Mouse (Mus musculus) heart, embryonic 10.5 days (tissue): Measurements from ENCODE around the gene Dct. TPM values are rescaled to one million over a fixed set of nuclear protein-coding genes. Genes with fewer than 3 reads are reported as not detected.

Experiments used
- DNase-seq: peaks from one replicate; pipeline ENCODE4 v3.0.0-alpha.2; 2017; ENCODE audit warnings: low spot score
- H3K27ac ChIP-seq: fragments of 300-500 bp; sonication (generic); 2 replicates; pipeline ENCODE4 v1.5.1; 2016; ENCODE audit warnings: mild to moderate bottlenecking
- H3K27me3 ChIP-seq: fragments of 300-500 bp; sonication (generic); 2 replicates; pipeline ENCODE4 v1.6.1; 2016; ENCODE audit warnings: mild to moderate bottlenecking; ENCODE audit not compliant: poor library complexity, insufficient read depth, severe bottlenecking
- H3K36me3 ChIP-seq: fragments of 300-500 bp; sonication (generic); 2 replicates; pipeline ENCODE4 v1.6.1; 2016; ENCODE audit warnings: mild to moderate bottlenecking, moderate library complexity
- H3K4me1 ChIP-seq: fragments of 300-500 bp; sonication (generic); 2 replicates; pipeline ENCODE4 v1.6.1; 2016; ENCODE audit warnings: mild to moderate bottlenecking
- H3K4me3 ChIP-seq: fragments of 300-500 bp; sonication (generic); 2 replicates; pipeline ENCODE4 v1.5.1; 2016; ENCODE audit warnings: mild to moderate bottlenecking, moderate library complexity
- H3K9me3 ChIP-seq: fragments of 300-500 bp; sonication (generic); 2 replicates; pipeline ENCODE4 v1.6.1; 2016; ENCODE audit warnings: mild to moderate bottlenecking, moderate library complexity
- WGBS: fragments of 180-500 bp; shearing (Covaris S2); methylation state at CpG from one replicate; pipeline ENCODE4 v1.1.7; 2016; 5-methylcytosine and 5-hydroxymethylcytosine counted together
- polyA plus RNA-seq: library from polyadenylated mRNA; unstranded; fragments of >200 nt; fragmentation: Nextera tagmentation; extraction: Ambion mirVana; gene quantifications from 2 replicates; pipeline ENCODE4 v1.2.1, GENCODE M21; 2016

The Dct gene
- 0.80 and 1.0 TPM in 2 replicates for polyA plus RNA-seq

DNA sequence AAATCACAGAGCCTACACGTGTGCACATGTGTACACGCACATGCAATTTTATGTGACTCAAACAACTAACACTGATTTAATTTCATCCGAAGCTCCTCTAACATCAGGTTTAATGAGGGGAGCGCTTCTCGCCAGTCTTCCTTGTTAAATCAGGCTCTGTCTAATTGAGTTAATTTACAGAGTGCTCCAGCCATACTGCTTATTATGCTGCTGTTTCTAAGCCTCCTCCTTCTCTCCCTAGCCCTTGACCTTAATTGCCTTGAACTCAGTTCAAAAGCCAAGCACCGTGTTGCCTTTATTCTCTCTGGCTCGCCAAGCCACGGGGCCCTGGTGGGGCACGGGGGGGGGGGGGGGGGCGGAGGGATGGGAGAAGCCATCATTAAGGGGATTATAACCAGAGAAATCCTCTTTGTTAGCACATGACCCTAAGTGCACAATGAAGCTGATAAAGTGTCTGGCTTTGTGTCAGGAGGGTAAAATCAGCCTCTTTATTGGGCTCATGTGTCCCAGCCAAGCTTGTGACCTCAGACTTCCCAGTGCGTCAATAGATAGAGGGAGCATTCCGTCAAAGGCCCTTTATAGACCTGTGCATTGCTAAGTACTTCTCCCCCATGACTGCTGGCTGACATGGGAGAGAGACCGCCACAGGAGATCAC lies at the start of gene Dct:
Gene Dct, minus strand, starts transcription at position 270 of the 656 bp plus-strand sequence.
- no peak for DNase-seq
- Histone ChIP-seq H3K27me3 (peaks cover 58% of the 10 kb centered on the region), H3K9me3 (no peaks in the 10 kb centered on the region), H3K36me3 (no peaks in the 10 kb centered on the region), H3K27ac (no peak within 1 kb of the TSS), H3K4me1 (no peaks in the 10 kb centered on the region), H3K4me3 (no peak within 1 kb of the TSS)
- 67% methylated on average over 13 of the region's 13 CpGs for WGBS

DNA sequence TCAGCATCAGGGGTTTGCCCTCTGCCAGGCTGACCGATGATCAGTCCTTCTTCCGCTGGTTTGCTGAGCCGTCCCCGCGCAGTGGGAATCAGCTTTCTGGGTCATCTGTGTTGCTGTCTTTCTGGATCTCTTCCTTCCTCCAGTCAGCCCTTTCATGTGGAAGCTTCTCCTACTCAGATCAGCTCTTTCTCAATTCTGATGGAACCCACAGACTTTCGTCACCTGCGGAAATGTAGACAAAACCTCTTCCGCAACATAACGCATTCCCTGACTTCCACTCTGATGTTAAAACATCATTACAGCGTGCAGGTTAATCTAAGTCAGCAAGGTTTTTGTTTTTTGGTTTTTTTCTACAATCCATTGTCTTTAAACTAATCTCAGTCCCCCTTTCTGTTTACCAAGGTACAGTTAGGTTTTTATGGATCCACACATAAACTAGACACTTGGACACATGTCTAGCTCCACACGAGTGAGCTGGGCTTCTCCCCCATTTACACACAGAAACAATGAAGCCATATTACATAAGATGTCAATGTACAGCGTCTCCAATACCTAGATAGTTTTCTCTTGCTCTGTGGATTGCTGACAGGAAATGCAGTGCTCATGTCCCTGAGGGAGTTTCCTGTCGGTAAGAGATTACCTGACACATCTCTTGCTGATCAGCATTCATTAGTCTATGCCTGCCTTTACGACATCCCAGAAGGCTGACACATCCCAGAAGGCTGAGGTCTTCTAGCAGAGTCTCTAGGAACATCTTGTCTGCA lies 49.4 kb upstream of the Dct start:
- Histone ChIP-seq H3K4me3 (no peak overlapping the region), H3K9me3 (no peaks in the 10 kb centered on the region), H3K36me3 (no peaks in the 10 kb centered on the region), H3K27me3 (no peaks in the 10 kb centered on the region), H3K27ac (no peak overlapping the region), H3K4me1 (no peaks in the 10 kb centered on the region)
- DNase-seq: no peak
- WGBS: 72% methylated on average over 14 of the region's 14 CpGs

- Histone ChIP-seq H3K27ac (no peak overlapping the region), H3K36me3 (no peaks in the 10 kb centered on the region), H3K27me3 (no peaks in the 10 kb centered on the region; the same call in 1 of the 2 replicates), H3K4me1 (no peaks in the 10 kb centered on the region), H3K9me3 (no peaks in the 10 kb centered on the region), H3K4me3 (no peak overlapping the region)
- DNase-seq: no peak
- 71% methylated on average over 2 of the region's 2 CpGs for WGBS
Measured at GRCm38 (mm10) chr14:118098265-118098664, 46.2 kb upstream of the Dct start.

DNA sequence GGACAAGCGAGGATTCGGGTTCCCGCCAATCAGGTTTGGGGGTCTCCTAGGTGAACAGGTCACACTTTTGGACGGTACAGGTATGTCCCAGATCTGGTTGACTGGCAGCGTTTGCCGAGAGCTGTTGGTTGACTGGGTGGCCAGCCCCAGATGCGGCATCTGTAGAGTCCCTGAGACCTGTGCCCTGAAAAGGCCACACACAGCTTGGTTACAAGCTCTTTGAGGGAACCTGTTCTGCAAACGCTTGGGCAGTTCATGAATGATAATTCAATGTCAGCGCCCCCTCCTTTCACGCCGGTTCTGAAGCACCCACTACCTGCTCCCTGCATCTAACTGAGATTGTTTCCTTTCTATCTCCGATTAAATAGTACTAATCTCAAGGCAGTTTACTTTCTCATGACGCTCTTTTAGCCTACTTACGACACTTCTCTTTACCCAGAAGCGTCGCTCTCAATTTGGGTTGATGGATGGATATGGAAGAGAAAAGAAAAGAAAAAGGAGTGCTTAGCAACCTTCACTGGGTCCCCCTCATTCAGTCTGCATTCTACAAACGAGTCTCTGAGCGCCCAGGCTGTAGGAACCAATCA lies 37.9 kb upstream of the Dct start:
- H3K36me3 ChIP-seq: no peaks in the 10 kb centered on the region
- H3K4me3 ChIP-seq: peak overlapping the region; percentile 83
- under 1% methylated on average over 18 of the region's 18 CpGs for WGBS
- H3K27ac ChIP-seq: peak overlapping the region; percentile 86
- H3K9me3 ChIP-seq: no peaks in the 10 kb centered on the region
- peak; percentile 86 for DNase-seq
- H3K4me1 ChIP-seq: peaks cover 3% of the 10 kb centered on the region; the same call in 1 of the 2 replicates
- peaks cover 17% of the 10 kb centered on the region; the same call in 1 of the 2 replicates for H3K27me3 ChIP-seq

DNA sequence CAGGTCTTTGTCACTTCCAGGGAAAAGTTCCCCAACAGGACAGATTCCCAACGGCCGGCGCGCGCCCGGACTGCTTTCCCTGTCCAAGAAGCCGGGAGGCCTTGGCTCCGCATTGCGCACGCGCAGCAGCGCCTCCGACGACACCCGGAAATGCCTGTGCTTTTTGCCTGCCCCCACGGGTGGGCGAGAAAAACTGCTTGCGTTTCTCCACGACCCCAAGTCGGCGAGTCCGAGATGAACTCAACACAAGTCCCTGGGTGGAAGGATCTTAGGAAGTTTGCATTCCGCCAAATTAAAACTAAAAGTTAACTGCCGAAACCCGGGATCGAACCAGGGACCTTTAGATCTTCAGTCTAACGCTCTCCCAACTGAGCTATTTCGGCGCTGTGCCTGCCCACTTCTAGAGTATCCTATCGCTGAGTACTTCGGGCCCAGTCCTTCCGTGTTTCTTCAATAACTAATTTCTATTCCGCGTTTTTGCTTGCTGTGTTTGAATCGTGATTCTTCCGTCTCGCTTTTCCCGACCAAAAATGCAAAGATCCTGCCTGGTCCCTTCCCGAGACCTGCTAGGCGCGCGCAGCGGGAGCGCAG lies 37.3 kb upstream of the Dct start:
- peaks cover 3% of the 10 kb centered on the region; the same call in 1 of the 2 replicates for H3K4me1 ChIP-seq
- WGBS: under 1% methylated on average over 44 of the region's 44 CpGs
- DNase-seq: peak; percentile 95
- H3K27me3 ChIP-seq: peaks cover 17% of the 10 kb centered on the region; the same call in 1 of the 2 replicates
- peak overlapping the region; percentile 83 for H3K4me3 ChIP-seq
- H3K36me3 ChIP-seq: no peaks in the 10 kb centered on the region
- no peaks in the 10 kb centered on the region for H3K9me3 ChIP-seq
- peak overlapping the region; percentile 86 for H3K27ac ChIP-seq

GRCm38 (mm10) chr14:118088437-118089207 lies 36.6 kb upstream of the Dct start:
- Histone ChIP-seq H3K9me3 (no peaks in the 10 kb centered on the region), H3K27me3 (peaks cover 18% of the 10 kb centered on the region; the same call in 1 of the 2 replicates), H3K4me3 (peak overlapping the region; percentile 83), H3K4me1 (peaks cover 3% of the 10 kb centered on the region; the same call in 1 of the 2 replicates), H3K36me3 (no peaks in the 10 kb centered on the region), H3K27ac (peak overlapping the region; percentile 86)
- 17% methylated on average over 22 of the region's 22 CpGs for WGBS
- no peak for DNase-seq

- no peak for DNase-seq
- no peaks in the 10 kb centered on the region for H3K36me3 ChIP-seq
- H3K4me3 ChIP-seq: no peak overlapping the region
- H3K27ac ChIP-seq: no peak overlapping the region
- peaks cover 26% of the 10 kb centered on the region; the same call in 1 of the 2 replicates for H3K27me3 ChIP-seq
- H3K4me1 ChIP-seq: peaks cover 3% of the 10 kb centered on the region; the same call in 1 of the 2 replicates
- 38% methylated on average over 5 of the region's 5 CpGs for WGBS
- no peaks in the 10 kb centered on the region for H3K9me3 ChIP-seq
Measured at GRCm38 (mm10) chr14:118086271-118087035, 34.4 kb upstream of the Dct start.

GRCm38 (mm10) chr14:118083851-118084250 lies 31.8 kb upstream of the Dct start:
- Histone ChIP-seq H3K36me3 (no peaks in the 10 kb centered on the region), H3K27me3 (peaks cover 30% of the 10 kb centered on the region; the same call in 1 of the 2 replicates), H3K4me1 (peaks cover 3% of the 10 kb centered on the region; the same call in 1 of the 2 replicates), H3K27ac (no peak overlapping the region), H3K9me3 (no peaks in the 10 kb centered on the region), H3K4me3 (no peak overlapping the region)
- no peak for DNase-seq
- WGBS: 76% methylated on average over 6 of the region's 6 CpGs

GRCm38 (mm10) chr14:118080606-118081005 lies 28.6 kb upstream of the Dct start:
- Histone ChIP-seq H3K27me3 (peaks cover 17% of the 10 kb centered on the region; the same call in 1 of the 2 replicates), H3K36me3 (no peaks in the 10 kb centered on the region), H3K4me1 (no peaks in the 10 kb centered on the region), H3K27ac (no peak overlapping the region), H3K4me3 (no peak overlapping the region; the same call in 1 of the 2 replicates), H3K9me3 (no peaks in the 10 kb centered on the region)
- no peak for DNase-seq
- 43% methylated on average over 11 of the region's 11 CpGs for WGBS

GRCm38 (mm10) chr14:118070100-118070499 lies 18.1 kb upstream of the Dct start:
- Histone ChIP-seq H3K4me1 (no peaks in the 10 kb centered on the region), H3K36me3 (no peaks in the 10 kb centered on the region), H3K27ac (no peak overlapping the region), H3K27me3 (no peaks in the 10 kb centered on the region), H3K9me3 (no peaks in the 10 kb centered on the region), H3K4me3 (no peak overlapping the region)
- DNase-seq: no peak
- WGBS: 75% methylated on average over 12 of the region's 12 CpGs

GRCm38 (mm10) chr14:118069439-118070079 lies 17.5 kb upstream of the Dct start:
- no peak overlapping the region for H3K27ac ChIP-seq
- DNase-seq: no peak
- H3K36me3 ChIP-seq: no peaks in the 10 kb centered on the region
- H3K9me3 ChIP-seq: no peaks in the 10 kb centered on the region
- H3K4me3 ChIP-seq: no peak overlapping the region
- H3K4me1 ChIP-seq: no peaks in the 10 kb centered on the region
- WGBS: 82% methylated on average over 12 of the region's 12 CpGs
- no peaks in the 10 kb centered on the region for H3K27me3 ChIP-seq
